Mouse (Mus musculus): Measurements from ENCODE around the gene Hba-a1.

GRCm38 (mm10) chr11:32248350-32248749 lies 35.0 kb upstream of the Hba-a1 start:
- TF ChIP-seq CTCF (IDR thresholded peaks at IDR 0.05; ENCODE audit: borderline replicate concordance, insufficient read depth, low read length) (no peak), POLR2A (IDR thresholded peaks at IDR 0.05; ENCODE audit: low read depth, low read length) (no peak)
